Mouse (Mus musculus): ENCODE measurements around the gene Gm20517. TPM values are rescaled to one million over a fixed set of nuclear protein-coding genes. Genes with fewer than 3 reads are reported as not detected.

The Gm20517 gene
- polyA plus RNA-seq, 1 experiment: 1.2 TPM

DNA sequence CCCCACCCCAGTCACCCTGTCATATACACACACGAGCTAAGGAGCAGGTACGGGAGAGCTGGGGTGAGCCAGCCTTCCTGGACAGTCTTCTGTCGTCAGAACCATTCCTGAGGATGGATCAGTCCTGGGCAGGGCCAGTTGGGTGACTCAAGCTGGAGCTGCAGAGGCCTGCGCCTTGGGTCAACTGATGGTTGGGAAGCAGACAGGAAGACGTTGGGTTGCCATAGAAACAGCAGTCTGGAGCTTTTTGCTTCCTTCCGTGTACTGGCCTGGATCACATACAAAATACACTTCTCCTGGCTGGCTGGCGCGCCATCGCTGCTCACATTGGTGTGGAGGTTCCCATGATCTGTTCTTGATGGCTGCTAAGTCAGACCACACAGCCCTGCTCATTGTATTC, 90.4 kb downstream of the Gm20517 start:
- no peaks in the 10 kb centered on the region for H3K4me1 ChIP-seq (ENCODE audit: control insufficient read depth, insufficient read depth, low read length)
- H3K27ac ChIP-seq (ENCODE audit: insufficient read depth, low read depth, low read length): no peak overlapping the region
- H3K4me3 ChIP-seq (ENCODE audit: insufficient read depth, low read length): no peak overlapping the region
- TF ChIP-seq CTCF (IDR thresholded peaks at IDR 0.05; ENCODE audit: low read depth, low read length): no peak
- no peak for TF ChIP-seq POLR2A (IDR thresholded peaks at IDR 0.05; ENCODE audit: borderline replicate concordance, low read depth, low read length)

DNA sequence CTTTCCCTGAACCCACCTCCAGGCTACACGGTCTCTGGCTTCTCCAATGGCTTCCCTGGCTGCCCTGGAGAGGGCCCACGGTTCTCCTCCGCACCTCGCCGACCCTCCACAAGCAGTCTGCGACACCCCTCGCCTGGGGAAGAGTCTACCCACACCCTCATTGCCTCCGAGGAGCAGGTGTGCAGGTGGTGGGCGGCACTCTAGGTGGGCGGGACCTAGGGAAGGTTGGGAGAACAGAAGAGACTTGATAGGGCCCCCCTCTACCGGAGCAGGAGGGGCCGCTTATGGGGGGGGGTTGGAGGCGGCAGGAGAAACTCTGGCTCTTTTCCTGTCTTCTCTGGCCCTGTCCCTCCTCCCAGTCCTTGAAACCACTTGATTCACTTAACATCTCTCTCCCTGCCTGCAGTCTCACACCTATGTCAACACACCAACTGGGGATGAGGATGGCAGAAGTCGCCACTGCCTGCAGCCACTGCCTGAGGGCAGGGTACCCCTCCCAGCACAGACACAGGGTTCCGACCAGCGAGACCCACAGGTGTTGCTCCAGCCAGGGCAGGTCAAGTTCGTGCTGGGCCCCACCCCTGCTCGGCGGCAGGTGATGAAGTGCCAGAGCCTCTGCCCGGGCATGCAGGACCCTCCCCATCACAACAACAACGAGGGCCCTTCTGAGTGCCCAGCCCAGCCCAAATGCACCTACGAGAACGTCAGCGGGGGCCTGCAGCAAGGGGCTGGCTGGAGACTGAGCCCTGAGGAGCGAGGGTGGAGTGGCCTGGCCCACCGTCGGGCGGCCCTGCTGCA, 91.4 kb downstream of the Gm20517 start:
- Histone ChIP-seq H3K4me3 (ENCODE audit: insufficient read depth, low read length) (no peak overlapping the region), H3K4me1 (ENCODE audit: control insufficient read depth, insufficient read depth, low read length) (no peaks in the 10 kb centered on the region), H3K27ac (ENCODE audit: insufficient read depth, low read depth, low read length) (no peak overlapping the region)
- TF ChIP-seq CTCF (IDR thresholded peaks at IDR 0.05; ENCODE audit: low read depth, low read length): no peak
- TF ChIP-seq POLR2A (IDR thresholded peaks at IDR 0.05; ENCODE audit: borderline replicate concordance, low read depth, low read length): no peak

DNA sequence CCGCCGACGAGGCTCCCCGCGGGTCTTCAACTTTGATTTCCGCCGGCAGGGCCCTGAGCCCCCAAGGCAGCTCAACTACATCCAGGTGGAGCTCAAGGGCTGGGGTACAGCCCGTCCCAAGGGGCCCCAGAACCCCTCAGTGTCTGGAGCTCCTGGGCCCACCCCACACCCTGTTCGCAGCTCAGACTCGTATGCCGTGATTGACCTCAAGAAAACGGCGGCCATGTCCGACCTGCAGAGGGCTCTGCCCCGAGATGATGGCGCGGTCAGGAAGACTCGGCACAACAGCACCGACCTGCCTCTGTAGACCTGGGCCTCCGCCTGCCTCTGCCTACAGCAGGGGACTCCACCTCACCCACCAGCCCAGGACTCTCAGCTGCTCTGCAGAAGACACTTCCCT, 92.2 kb downstream of the Gm20517 start:
- TF ChIP-seq CTCF (IDR thresholded peaks at IDR 0.05; ENCODE audit: low read depth, low read length) (no peak), POLR2A (IDR thresholded peaks at IDR 0.05; ENCODE audit: borderline replicate concordance, low read depth, low read length) (no peak)
- no peak overlapping the region for H3K4me3 ChIP-seq (ENCODE audit: insufficient read depth, low read length)
- no peaks in the 10 kb centered on the region for H3K4me1 ChIP-seq (ENCODE audit: control insufficient read depth, insufficient read depth, low read length)
- no peak overlapping the region for H3K27ac ChIP-seq (ENCODE audit: insufficient read depth, low read depth, low read length)

- no peak overlapping the region for H3K4me3 ChIP-seq (ENCODE audit: insufficient read depth, low read length)
- H3K4me1 ChIP-seq (ENCODE audit: control insufficient read depth, insufficient read depth, low read length): no peaks in the 10 kb centered on the region
- no peak overlapping the region for H3K27ac ChIP-seq (ENCODE audit: insufficient read depth, low read depth, low read length)
- TF ChIP-seq POLR2A (IDR thresholded peaks at IDR 0.05; ENCODE audit: borderline replicate concordance, low read depth, low read length): no peak
- 0 out of 2 replicates have a peak, but pooled peaks have one; percentile 15 for TF ChIP-seq CTCF (IDR thresholded peaks at IDR 0.05; ENCODE audit: low read depth, low read length)
These were observed 93.3 kb downstream of the Gm20517 start for GRCm38 (mm10) chr17:47704692-47705091.

GRCm38 (mm10) chr17:47706196-47706595, 94.8 kb downstream of the Gm20517 start:
- no peak overlapping the region for H3K27ac ChIP-seq (ENCODE audit: insufficient read depth, low read depth, low read length)
- H3K4me1 ChIP-seq (ENCODE audit: control insufficient read depth, insufficient read depth, low read length): no peaks in the 10 kb centered on the region
- H3K4me3 ChIP-seq (ENCODE audit: insufficient read depth, low read length): no peak overlapping the region
- TF ChIP-seq POLR2A (IDR thresholded peaks at IDR 0.05; ENCODE audit: borderline replicate concordance, low read depth, low read length): no peak
- TF ChIP-seq CTCF (IDR thresholded peaks at IDR 0.05; ENCODE audit: low read depth, low read length): no peak

DNA sequence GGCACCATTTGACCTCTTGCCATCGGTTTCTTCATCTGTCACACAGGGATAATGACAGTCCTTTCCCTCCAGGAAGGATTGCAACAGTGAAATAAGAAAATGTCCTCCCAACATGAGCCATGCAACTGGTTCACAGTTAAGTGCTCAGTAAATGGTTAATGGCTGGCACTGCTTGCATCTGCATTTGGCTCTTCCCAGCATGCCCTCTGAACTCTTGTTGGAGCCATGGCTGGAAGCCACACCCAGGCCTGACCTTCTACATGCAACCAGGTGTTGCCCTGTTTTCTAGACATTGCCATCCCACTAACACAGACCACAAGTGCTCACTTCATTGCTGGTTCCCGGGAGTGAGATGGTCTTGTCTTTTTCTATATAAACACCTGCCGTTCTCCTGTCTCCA, 96.6 kb downstream of the Gm20517 start:
- no peak overlapping the region for H3K4me3 ChIP-seq (ENCODE audit: insufficient read depth, low read length)
- H3K4me1 ChIP-seq (ENCODE audit: control insufficient read depth, insufficient read depth, low read length): no peaks in the 10 kb centered on the region
- TF ChIP-seq CTCF (IDR thresholded peaks at IDR 0.05; ENCODE audit: low read depth, low read length) (no peak), POLR2A (IDR thresholded peaks at IDR 0.05; ENCODE audit: borderline replicate concordance, low read depth, low read length) (no peak)
- H3K27ac ChIP-seq (ENCODE audit: insufficient read depth, low read depth, low read length): no peak overlapping the region

GRCm38 (mm10) chr17:47708972-47709371, 97.6 kb downstream of the Gm20517 start:
- Histone ChIP-seq H3K27ac (ENCODE audit: insufficient read depth, low read depth, low read length) (no peak overlapping the region), H3K4me1 (ENCODE audit: control insufficient read depth, insufficient read depth, low read length) (no peaks in the 10 kb centered on the region), H3K4me3 (ENCODE audit: insufficient read depth, low read length) (no peak overlapping the region)
- TF ChIP-seq POLR2A (IDR thresholded peaks at IDR 0.05; ENCODE audit: borderline replicate concordance, low read depth, low read length) (no peak), CTCF (IDR thresholded peaks at IDR 0.05; ENCODE audit: low read depth, low read length) (no peak)

GRCm38 (mm10) chr17:47710036-47710435, 98.6 kb downstream of the Gm20517 start:
- peaks cover 5% of the 10 kb centered on the region for H3K4me1 ChIP-seq (ENCODE audit: control insufficient read depth, insufficient read depth, low read length)
- TF ChIP-seq POLR2A (IDR thresholded peaks at IDR 0.05; ENCODE audit: borderline replicate concordance, low read depth, low read length) (no peak), CTCF (IDR thresholded peaks at IDR 0.05; ENCODE audit: low read depth, low read length) (no peak)

GRCm38 (mm10) chr17:47711883-47712282, 100.5 kb downstream of the Gm20517 start:
- no peak overlapping the region for H3K27ac ChIP-seq (ENCODE audit: insufficient read depth, low read depth, low read length)
- TF ChIP-seq POLR2A (IDR thresholded peaks at IDR 0.05; ENCODE audit: borderline replicate concordance, low read depth, low read length) (no peak), CTCF (IDR thresholded peaks at IDR 0.05; ENCODE audit: low read depth, low read length) (no peak)
- H3K4me1 ChIP-seq (ENCODE audit: control insufficient read depth, insufficient read depth, low read length): peaks cover 16% of the 10 kb centered on the region
- no peak overlapping the region for H3K4me3 ChIP-seq (ENCODE audit: insufficient read depth, low read length)

More at GRCm38 (mm10) chr17:47710036-47710435, 98.6 kb downstream of the Gm20517 start:
- Histone ChIP-seq H3K4me3 (ENCODE audit: insufficient read depth, low read length) (no peak overlapping the region), H3K27ac (ENCODE audit: insufficient read depth, low read depth, low read length) (no peak overlapping the region)

GRCm38 (mm10) chr17:47712889-47713571, 101.6 kb downstream of the Gm20517 start:
- TF ChIP-seq POLR2A (IDR thresholded peaks at IDR 0.05; ENCODE audit: borderline replicate concordance, low read depth, low read length) (no peak), CTCF (IDR thresholded peaks at IDR 0.05; ENCODE audit: low read depth, low read length) (no peak)
- Histone ChIP-seq H3K4me1 (ENCODE audit: control insufficient read depth, insufficient read depth, low read length) (peaks cover 16% of the 10 kb centered on the region), H3K4me3 (ENCODE audit: insufficient read depth, low read length) (no peak overlapping the region), H3K27ac (ENCODE audit: insufficient read depth, low read depth, low read length) (no peak overlapping the region)

Data from bone marrow macrophage, adult 2 months (primary cell).